Mouse (Mus musculus): ENCODE measurements around the gene Vmn1r13.
"Not testable (repeated sequence)": the region's sequence is repeated elsewhere in the genome, so short reads cannot be mapped to it uniquely, and the experiment has no call there.

The Vmn1r13 gene

GRCm38 (mm10) chr6:57202990-57203389, at the start of gene Vmn1r13:
Gene Vmn1r13, plus strand, starts transcription at chr6:57203290.
- DNase-seq (ENCODE audit: low spot score in 2 of 2) = not testable (repeated sequence)

GRCm38 (mm10) chr6:57156619-57157018, 46.5 kb upstream of the Vmn1r13 start, which contains the start of gene Vmn1r12:
Gene Vmn1r12, plus strand, starts transcription at chr6:57156919.
- no peak for DNase-seq (ENCODE audit: low spot score in 2 of 2)

DNA sequence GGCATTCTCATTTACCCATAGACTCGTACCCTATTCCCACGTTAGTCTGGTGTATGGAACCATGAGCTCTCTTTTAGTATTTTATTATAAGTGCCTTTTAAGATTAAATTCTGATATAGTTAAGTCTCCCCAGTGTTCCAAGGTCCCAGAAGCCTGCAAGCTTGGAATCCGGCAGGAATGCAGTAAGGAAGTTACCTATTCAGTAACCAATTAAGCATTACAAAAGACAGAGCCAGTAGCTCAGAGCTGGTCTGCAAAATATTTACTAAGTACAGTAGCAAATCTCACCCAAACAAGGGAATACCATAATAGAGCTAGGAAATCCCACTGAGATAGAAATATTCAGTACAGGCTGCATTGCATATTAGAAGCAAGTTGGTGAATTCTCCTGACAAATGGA, 13.1 kb upstream of the Vmn1r13 start:
- DNase-seq (ENCODE audit: low spot score in 2 of 2) = not testable (repeated sequence)

GRCm38 (mm10) chr6:57231386-57231785, 28.3 kb downstream of the Vmn1r13 start, which contains the start of gene Vmn1r14:
Gene Vmn1r14, plus strand, starts transcription at chr6:57231686.
- no peak for DNase-seq (ENCODE audit: low spot score in 2 of 2)

GRCm38 (mm10) chr6:57257652-57258051, 54.6 kb downstream of the Vmn1r13 start, which contains the start of gene Vmn1r15:
Gene Vmn1r15, plus strand, starts transcription at chr6:57257952.
- no peak for DNase-seq (ENCODE audit: low spot score in 2 of 2)

- no peak for DNase-seq (ENCODE audit: low spot score in 2 of 2)
Observed at GRCm38 (mm10) chr6:57260990-57261389, 57.9 kb downstream of the Vmn1r13 start.

Data from urinary bladder, postnatal 4 days (tissue).